Mouse (Mus musculus): ENCODE results near the gene Cacnb4. TPM values are rescaled to one million over a fixed set of nuclear protein-coding genes. Genes with fewer than 3 reads are reported as not detected.

Gene Cacnb4
- total and polyA plus RNA-seq, 2 experiments from 2014 or later: 13.3 to 13.7 TPM

DNA sequence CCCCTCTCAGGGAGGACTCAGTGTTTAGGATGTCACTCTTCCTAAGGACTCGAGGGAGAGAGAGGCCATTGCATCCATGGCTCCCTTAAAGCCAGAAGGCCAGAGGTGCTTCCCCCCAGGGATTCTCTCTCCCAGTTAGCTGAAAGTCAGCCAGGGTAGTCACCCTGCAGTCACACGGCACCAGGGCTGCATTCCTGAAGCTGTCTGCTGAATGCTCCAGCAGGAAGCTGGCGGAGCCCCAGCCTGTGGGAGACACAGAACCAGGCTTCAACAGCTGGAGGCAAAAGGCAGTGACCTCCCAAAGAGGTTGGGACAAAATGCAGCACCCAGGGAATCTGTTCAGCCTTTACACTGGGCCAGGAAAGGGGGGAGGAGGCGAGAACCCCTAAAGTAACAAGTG is 53.2 kb downstream of the Cacnb4 start:
- no peak overlapping the region for H3K27ac ChIP-seq (ENCODE audit: low read depth, low read length)
- WGBS: 55% methylated on average over 4 of the region's 4 CpGs

DNA sequence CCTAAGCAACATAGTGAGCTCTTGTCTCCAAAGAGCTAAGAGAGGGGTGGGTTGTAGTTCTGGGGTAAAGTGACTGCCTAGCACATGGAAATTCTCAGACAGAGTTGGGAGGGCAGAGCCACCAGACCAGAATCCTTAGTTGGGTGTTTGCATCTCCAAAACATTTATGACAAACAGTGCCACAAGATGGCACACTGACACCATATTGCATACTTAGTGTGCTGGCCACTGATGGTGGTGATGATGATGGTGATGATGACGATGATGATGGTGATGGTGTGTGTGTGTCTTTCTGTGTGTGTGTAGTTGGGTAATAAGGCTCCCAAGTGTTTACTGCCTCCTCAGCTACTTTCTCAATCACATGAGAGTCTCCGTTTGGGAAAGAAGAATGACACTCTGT is 54.0 kb downstream of the Cacnb4 start:
- WGBS: 58% methylated on average over 2 of the region's 2 CpGs
- Histone ChIP-seq H3K36me3 (ENCODE audit: insufficient read depth) (no peaks in the 10 kb centered on the region), H3K9me3 (ENCODE audit: low read length) (no peaks in the 10 kb centered on the region), H3K4me3 (ENCODE audit: low read depth, low read length) (no peak overlapping the region), H3K27ac (ENCODE audit: low read depth, low read length) (no peak overlapping the region), H3K4me1 (ENCODE audit: insufficient read depth) (peaks cover 3% of the 10 kb centered on the region; the same call in 1 of the 2 replicates), H3K9ac (no peak overlapping the region), H3K4me2 (ENCODE audit: low read depth) (no peak overlapping the region), H3K27me3 (ENCODE audit: insufficient read depth, low read length) (no peaks in the 10 kb centered on the region)
- DNase-seq (peak; percentile 40), ATAC-seq (no peak)
- peak; percentile 73 for TF ChIP-seq CTCF (IDR thresholded peaks at IDR 0.05; ENCODE audit: low read depth)

More for the DNA sequence above, 53.2 kb downstream of the Cacnb4 start:
- H3K36me3 ChIP-seq (ENCODE audit: insufficient read depth): no peaks in the 10 kb centered on the region
- no peak overlapping the region for H3K4me3 ChIP-seq (ENCODE audit: low read depth, low read length)
- no peak for TF ChIP-seq CTCF (IDR thresholded peaks at IDR 0.05; ENCODE audit: low read depth)
- no peak for DNase-seq
- no peak overlapping the region for H3K4me2 ChIP-seq (ENCODE audit: low read depth)
- no peaks in the 10 kb centered on the region for H3K9me3 ChIP-seq (ENCODE audit: low read length)
- no peaks in the 10 kb centered on the region for H3K27me3 ChIP-seq (ENCODE audit: insufficient read depth, low read length)
- no peak overlapping the region for H3K9ac ChIP-seq
- ATAC-seq: no peak
- peaks cover 3% of the 10 kb centered on the region; the same call in 1 of the 2 replicates for H3K4me1 ChIP-seq (ENCODE audit: insufficient read depth)

DNA sequence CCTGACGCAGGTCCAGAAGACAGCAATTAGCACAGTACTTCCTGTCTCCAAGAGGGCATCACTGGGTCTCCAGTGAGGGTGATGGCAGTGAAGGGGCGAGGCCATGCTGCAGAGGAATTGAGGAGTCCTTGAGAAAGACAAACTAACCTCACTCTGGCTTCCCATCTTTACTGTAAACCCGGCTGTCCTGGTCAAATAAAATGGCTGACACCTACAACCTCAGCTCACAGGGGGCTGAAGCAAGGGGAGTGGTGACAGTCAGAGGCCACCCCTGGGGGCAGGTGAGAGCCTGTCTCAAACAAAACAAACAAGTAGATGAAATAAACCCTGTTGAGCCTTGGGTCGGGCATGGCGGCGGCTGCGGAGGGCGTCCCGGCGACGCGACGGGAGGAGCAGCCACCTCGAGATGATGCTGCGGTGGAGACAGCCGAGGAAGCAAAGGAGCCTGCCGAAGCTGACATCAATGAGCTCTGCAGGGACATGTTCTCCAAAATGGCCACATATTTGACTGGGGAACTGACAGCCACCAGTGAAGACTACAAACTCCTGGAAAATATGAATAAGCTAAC is 57.1 kb downstream of the Cacnb4 start:
- H3K4me1 ChIP-seq (ENCODE audit: insufficient read depth): peaks cover 3% of the 10 kb centered on the region; the same call in 1 of the 2 replicates
- no peak for TF ChIP-seq CTCF (IDR thresholded peaks at IDR 0.05; ENCODE audit: low read depth)
- DNase-seq (no peak), ATAC-seq (no peak)
- no peak overlapping the region for H3K4me3 ChIP-seq (ENCODE audit: low read depth, low read length)
- H3K4me2 ChIP-seq (ENCODE audit: low read depth): no peak overlapping the region
- no peaks in the 10 kb centered on the region for H3K27me3 ChIP-seq (ENCODE audit: insufficient read depth, low read length)
- no peak overlapping the region for H3K9ac ChIP-seq
- no peaks in the 10 kb centered on the region for H3K9me3 ChIP-seq (ENCODE audit: low read length)
- H3K36me3 ChIP-seq (ENCODE audit: insufficient read depth): no peaks in the 10 kb centered on the region
- 74% methylated on average over 17 of the region's 17 CpGs for WGBS
- no peak overlapping the region for H3K27ac ChIP-seq (ENCODE audit: low read depth, low read length)

DNA sequence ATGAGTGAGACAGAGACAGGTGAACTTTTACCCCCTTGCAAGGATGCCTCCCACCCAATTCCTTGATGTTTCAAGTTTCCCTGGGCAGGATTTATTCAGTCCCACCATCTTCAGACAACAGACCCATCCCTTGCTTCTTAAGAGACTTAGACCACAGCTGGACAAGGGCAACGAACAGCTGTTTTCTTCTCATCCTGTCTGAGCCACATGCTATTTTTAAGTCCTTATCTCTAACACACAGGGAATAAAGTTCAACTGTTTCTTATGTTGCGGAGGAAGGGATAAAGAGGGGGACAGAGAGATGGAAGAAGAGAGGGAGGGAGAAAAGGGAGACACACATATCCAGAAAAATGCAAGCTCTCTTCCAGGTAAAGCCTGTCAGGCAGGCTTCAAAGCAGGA is 57.8 kb downstream of the Cacnb4 start:
- Histone ChIP-seq H3K9me3 (ENCODE audit: low read length) (no peaks in the 10 kb centered on the region), H3K9ac (no peak overlapping the region), H3K4me2 (ENCODE audit: low read depth) (no peak overlapping the region), H3K4me3 (ENCODE audit: low read depth, low read length) (no peak overlapping the region), H3K4me1 (ENCODE audit: insufficient read depth) (no peaks in the 10 kb centered on the region), H3K27me3 (ENCODE audit: insufficient read depth, low read length) (no peaks in the 10 kb centered on the region), H3K36me3 (ENCODE audit: insufficient read depth) (no peaks in the 10 kb centered on the region), H3K27ac (ENCODE audit: low read depth, low read length) (no peak overlapping the region)
- DNase-seq (no peak), ATAC-seq (no peak)
- TF ChIP-seq CTCF (IDR thresholded peaks at IDR 0.05; ENCODE audit: low read depth): no peak
- 81% methylated on average over 2 of the region's 2 CpGs for WGBS

DNA sequence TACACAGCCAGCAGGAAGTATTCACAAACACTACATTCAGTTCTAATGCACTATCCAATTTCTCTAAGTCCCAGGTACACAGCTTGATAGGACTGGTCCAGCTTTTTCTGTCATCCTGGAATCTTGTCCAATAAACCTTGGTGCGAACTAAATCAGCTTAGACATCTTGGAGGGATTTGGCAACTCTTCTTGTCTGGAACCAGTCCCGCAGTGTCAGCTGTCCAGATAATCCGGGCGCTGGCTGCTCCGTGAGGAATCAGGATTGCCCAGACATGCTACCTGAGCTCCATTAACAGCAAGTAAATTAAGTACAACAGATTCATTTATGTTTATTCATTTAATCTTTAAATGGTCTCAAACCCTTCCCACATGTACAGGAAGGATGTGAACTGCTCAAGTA is 61.2 kb downstream of the Cacnb4 start:
- ATAC-seq (no peak; the same call in 1 of the 2 replicates), DNase-seq (peak; percentile 45)
- Histone ChIP-seq H3K27ac (ENCODE audit: low read depth, low read length) (no peak overlapping the region), H3K4me1 (ENCODE audit: insufficient read depth) (no peaks in the 10 kb centered on the region), H3K9me3 (ENCODE audit: low read length) (no peaks in the 10 kb centered on the region), H3K36me3 (ENCODE audit: insufficient read depth) (no peaks in the 10 kb centered on the region), H3K4me3 (ENCODE audit: low read depth, low read length) (no peak overlapping the region), H3K27me3 (ENCODE audit: insufficient read depth, low read length) (no peaks in the 10 kb centered on the region), H3K4me2 (ENCODE audit: low read depth) (no peak overlapping the region), H3K9ac (no peak overlapping the region)
- 49% methylated on average over 5 of the region's 5 CpGs for WGBS
- no peak for TF ChIP-seq CTCF (IDR thresholded peaks at IDR 0.05; ENCODE audit: low read depth)

DNA sequence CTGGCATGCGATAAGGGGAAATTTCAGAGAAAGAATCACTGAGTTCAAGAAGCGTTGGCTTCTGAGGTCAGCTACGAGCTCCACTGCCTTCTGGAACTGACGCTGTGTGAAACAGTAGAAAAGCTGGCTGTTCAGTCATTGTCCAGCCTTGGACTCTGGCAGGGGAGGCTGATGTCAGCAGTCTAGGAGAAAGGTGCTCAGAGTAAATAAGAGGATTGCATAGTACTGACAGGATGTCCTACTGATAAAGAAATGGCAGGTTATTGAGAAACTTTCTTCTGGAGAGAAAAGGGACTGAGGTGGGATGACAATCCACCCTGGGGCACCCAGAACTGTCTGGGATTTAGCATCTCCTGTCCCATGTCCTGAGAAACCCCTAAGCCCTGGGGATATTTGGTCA is 62.7 kb downstream of the Cacnb4 start:
- H3K27me3 ChIP-seq (ENCODE audit: insufficient read depth, low read length): no peaks in the 10 kb centered on the region
- H3K4me1 ChIP-seq (ENCODE audit: insufficient read depth): no peaks in the 10 kb centered on the region
- ATAC-seq (no peak), DNase-seq (no peak)
- H3K27ac ChIP-seq (ENCODE audit: low read depth, low read length): no peak overlapping the region
- no peak overlapping the region for H3K9ac ChIP-seq
- no peaks in the 10 kb centered on the region for H3K9me3 ChIP-seq (ENCODE audit: low read length)
- no peak overlapping the region for H3K4me2 ChIP-seq (ENCODE audit: low read depth)
- 86% methylated on average over 4 of the region's 4 CpGs for WGBS
- no peak for TF ChIP-seq CTCF (IDR thresholded peaks at IDR 0.05; ENCODE audit: low read depth)
- H3K36me3 ChIP-seq (ENCODE audit: insufficient read depth): no peaks in the 10 kb centered on the region
- no peak overlapping the region for H3K4me3 ChIP-seq (ENCODE audit: low read depth, low read length)

GRCm38 (mm10) chr2:52609486-52609885 is 67.1 kb downstream of the Cacnb4 start:
- H3K9ac ChIP-seq: no peak overlapping the region
- no peaks in the 10 kb centered on the region for H3K9me3 ChIP-seq (ENCODE audit: low read length)
- TF ChIP-seq CTCF (IDR thresholded peaks at IDR 0.05; ENCODE audit: low read depth): no peak
- no peak overlapping the region for H3K4me2 ChIP-seq (ENCODE audit: low read depth)
- H3K27ac ChIP-seq (ENCODE audit: low read depth, low read length): no peak overlapping the region
- H3K36me3 ChIP-seq (ENCODE audit: insufficient read depth): no peaks in the 10 kb centered on the region
- no peaks in the 10 kb centered on the region for H3K27me3 ChIP-seq (ENCODE audit: insufficient read depth, low read length)
- no peak overlapping the region for H3K4me3 ChIP-seq (ENCODE audit: low read depth, low read length)
- H3K4me1 ChIP-seq (ENCODE audit: insufficient read depth): no peaks in the 10 kb centered on the region
- no peak for DNase-seq
- WGBS: 46% methylated on average over 1 of the region's 1 CpGs
- no peak for ATAC-seq

All from forebrain, postnatal 0 days (tissue).